Mouse (Mus musculus): Measurements from ENCODE around the gene Cabp4.

GRCm38 (mm10) chr19:4114551-4114950 lies 29.3 kb downstream of the Cabp4 start:
- no peak for TF ChIP-seq CTCF (IDR thresholded peaks at IDR 0.05; ENCODE audit: low read depth)
- no peak for TF ChIP-seq EP300 (IDR thresholded peaks at IDR 0.05; ENCODE audit: low read depth)
